Mouse (Mus musculus) liver, embryonic 14.5 days (tissue): ENCODE measurements around the gene Rnh1. TPM values are rescaled to one million over a fixed set of nuclear protein-coding genes. Genes with fewer than 3 reads are reported as not detected.
A peak's percentile ranks its signal among the peaks of the same experiment; 100 is the strongest.

Source experiments
- ATAC-seq: fragments of 200-750 bp; cut with Nextera tagmentation; 2 replicates; pipeline ENCODE4 v1.8.0; 2017; ENCODE audit warnings: moderate number of reproducible peaks, mild to moderate bottlenecking, moderate library complexity; ENCODE audit not compliant: insufficient read depth
- DNase-seq, 3 experiments: peaks; one replicate each; pipeline ENCODE4 v3.0.0-alpha.2; 2012 to 2013; ENCODE audit warnings: low read depth in 3 of 3, low spot score in 3 of 3
- H3K27ac ChIP-seq: fragments of 300-500 bp; sonication (generic); 2 replicates; pipeline ENCODE4 v1.5.1; 2014; ENCODE audit warnings: moderate library complexity, mild to moderate bottlenecking, control low read depth, inconsistent platforms
- H3K27me3 ChIP-seq: fragments of 300-500 bp; sonication (generic); 2 replicates; pipeline ENCODE4 v1.6.1; 2014; ENCODE audit warnings: mild to moderate bottlenecking, low read length, moderate library complexity; ENCODE audit not compliant: control insufficient read depth, insufficient read depth
- H3K36me3 ChIP-seq: fragments of 300-500 bp; sonication (generic); replicated peaks from 2 replicates; pipeline ENCODE4 v1.6.1; 2014; ENCODE audit warnings: low read depth; ENCODE audit not compliant: control insufficient read depth, insufficient read depth
- H3K4me1 ChIP-seq, 2 experiments: fragments of 200-500 bp in 1 of 2; fragments of 300-500 bp in 1 of 2; sonication (generic) in 1 of 2; replicated peaks; 2 replicates each; pipeline ENCODE4 v1.6.1; 2012 to 2014; ENCODE audit warnings: antibody characterized with exemption in 1 of 2, inconsistent platforms in 1 of 2, low read length in 1 of 2; ENCODE audit not compliant: control insufficient read depth in 2 of 2, insufficient read depth in 2 of 2
- H3K4me2 ChIP-seq: fragments of 300-500 bp; sonication (generic); 2 replicates; pipeline ENCODE4 v1.6.1; 2014; ENCODE audit warnings: low read depth, mild to moderate bottlenecking, control low read depth, moderate library complexity
- H3K4me3 ChIP-seq, 2 experiments: fragments of 200-500 bp in 1 of 2; fragments of 300-500 bp in 1 of 2; sonication (generic) in 1 of 2; 2 replicates each; pipeline ENCODE4 v1.5.1; 2012 to 2014; ENCODE audit warnings: low read depth in 2 of 2, low read length in 2 of 2, mild to moderate bottlenecking in 2 of 2, control low read depth in 1 of 2, inconsistent platforms in 1 of 2, moderate library complexity in 1 of 2; ENCODE audit not compliant: insufficient read depth in 1 of 2
- H3K9ac ChIP-seq: fragments of 300-500 bp; sonication (generic); replicated peaks from 2 replicates; pipeline ENCODE4 v1.6.1; 2014; ENCODE audit warnings: mild to moderate bottlenecking, control low read depth, moderate library complexity
- H3K9me3 ChIP-seq: fragments of 300-500 bp; sonication (generic); 2 replicates; pipeline ENCODE4 v1.6.1; 2016; ENCODE audit warnings: low read length, mixed read lengths; ENCODE audit not compliant: control insufficient read depth
- CTCF ChIP-seq: IDR thresholded peaks from 2 replicates; pipeline ENCODE4 v1.5.1; 2016; ENCODE audit warnings: antibody characterized with exemption, low read depth, control low read depth
- EP300 ChIP-seq: IDR thresholded peaks from 2 replicates; pipeline ENCODE4 v1.6.1; 2016; ENCODE audit warnings: antibody characterized with exemption, low read depth
- WGBS: fragments of 180-500 bp; shearing (Covaris S2); extraction: QIAGEN DNeasy Blood & Tissue Kit; methylation state at CpG from one replicate; pipeline ENCODE4 v1.1.7; 2014; ENCODE audit not compliant: insufficient replicate concordance; 5-methylcytosine and 5-hydroxymethylcytosine counted together
- polyA plus RNA-seq, 2 experiments: library from polyadenylated mRNA; depleted of rRNA in 1 of 2; stranded (reverse) in 1 of 2; unstranded in 1 of 2; fragments of >200 nt; fragmentation: Nextera tagmentation in 1 of 2; extraction: Ambion mirVana in 1 of 2; gene quantifications; 2 replicates each; pipeline versions ENCODE4 v1.2.1 to v1.2.3; 2012 to 2014

Rnh1 gene
- polyA plus RNA-seq, 2 experiments: 26.5 to 54.6 TPM

- Histone ChIP-seq H3K4me1 (peaks cover 25 to 40% of the 10 kb centered on the region in 2 experiments), H3K36me3 (peaks cover 6% of the 10 kb centered on the region; the same call in 1 of the 2 replicates), H3K4me2 (no peak overlapping the region; the same call in 1 of the 2 replicates), H3K9ac (no peak overlapping the region), H3K9me3 (no peaks in the 10 kb centered on the region), H3K27ac (peak overlapping the region; percentile 22), H3K4me3 (no peak overlapping the region), H3K27me3 (no peaks in the 10 kb centered on the region)
- ATAC-seq (no peak), DNase-seq (no peak)
- 83% methylated on average over 1 of the region's 1 CpGs for WGBS
- TF ChIP-seq EP300 (no peak), CTCF (no peak)
Measured at GRCm38 (mm10) chr7:141219558-141220099, 47.0 kb upstream of the Rnh1 start.

GRCm38 (mm10) chr7:141218557-141219133, 46.0 kb upstream of the Rnh1 start:
- DNase-seq (no peak), ATAC-seq (no peak)
- peak overlapping the region; percentile 22; the same call in 1 of the 2 replicates for H3K27ac ChIP-seq
- H3K27me3 ChIP-seq: no peaks in the 10 kb centered on the region
- peaks cover 30 to 50% of the 10 kb centered on the region in 2 experiments for H3K4me1 ChIP-seq
- H3K9me3 ChIP-seq: no peaks in the 10 kb centered on the region
- H3K4me3 ChIP-seq: no peak overlapping the region
- peaks cover 6% of the 10 kb centered on the region; the same call in 1 of the 2 replicates for H3K36me3 ChIP-seq
- WGBS: 75% methylated on average over 5 of the region's 5 CpGs
- no peak overlapping the region for H3K9ac ChIP-seq
- H3K4me2 ChIP-seq: no peak overlapping the region
- TF ChIP-seq CTCF: no peak
- TF ChIP-seq EP300: no peak

- Histone ChIP-seq H3K4me2 (no peak overlapping the region), H3K9me3 (no peaks in the 10 kb centered on the region), H3K4me3 (no peak overlapping the region), H3K4me1 (peaks cover 30 to 54% of the 10 kb centered on the region in 2 experiments), H3K27me3 (no peaks in the 10 kb centered on the region), H3K27ac (no peak overlapping the region; the same call in 1 of the 2 replicates), H3K9ac (no peak overlapping the region), H3K36me3 (peaks cover 6% of the 10 kb centered on the region; the same call in 1 of the 2 replicates)
- TF ChIP-seq CTCF: no peak
- WGBS: 79% methylated on average over 3 of the region's 3 CpGs
- ATAC-seq (no peak), DNase-seq (no peak)
Measured at GRCm38 (mm10) chr7:141218141-141218540, 45.5 kb upstream of the Rnh1 start.

- Histone ChIP-seq H3K4me1 (peaks cover 26 to 54% of the 10 kb centered on the region in 2 experiments), H3K4me3 (peak overlapping the region in 1 of 2 experiments; percentile 63; a peak in 1 of 4 replicates), H3K27me3 (no peaks in the 10 kb centered on the region), H3K9ac (no peak overlapping the region), H3K27ac (no peak overlapping the region), H3K9me3 (no peaks in the 10 kb centered on the region), H3K36me3 (peaks cover 6% of the 10 kb centered on the region; the same call in 1 of the 2 replicates), H3K4me2 (peak overlapping the region; percentile 74)
- no peak for ATAC-seq
- TF ChIP-seq CTCF (no peak), EP300 (no peak)
- no peak for DNase-seq
- 91% methylated on average over 17 of the region's 17 CpGs for WGBS
Measured at GRCm38 (mm10) chr7:141217343-141218013, 44.8 kb upstream of the Rnh1 start.

- Histone ChIP-seq H3K4me2 (peak overlapping the region; percentile 74), H3K27ac (no peak overlapping the region), H3K9me3 (no peaks in the 10 kb centered on the region), H3K27me3 (no peaks in the 10 kb centered on the region), H3K9ac (no peak overlapping the region), H3K4me3 (peak overlapping the region; percentile 60 to 63), H3K4me1 (peaks cover 20 to 51% of the 10 kb centered on the region in 2 experiments), H3K36me3 (peaks cover 6% of the 10 kb centered on the region; the same call in 1 of the 2 replicates)
- TF ChIP-seq EP300: no peak
- TF ChIP-seq CTCF: no peak
- no peak for DNase-seq
- 82% methylated on average over 11 of the region's 11 CpGs for WGBS
- no peak for ATAC-seq
Measured at GRCm38 (mm10) chr7:141216894-141217293, 44.2 kb upstream of the Rnh1 start.
